Mouse (Mus musculus) gastrocnemius, adult 8-10 months (tissue): ENCODE measurements at regions not wholly inside any gene's neighbourhood (a gene's known extent, or its start where the extent isn't known, plus 50 kb on each side); places are given as distances from the start of the nearest gene placed in this dataset.

Source experiments
- DNase-seq, 2 experiments: peaks; one replicate each; pipeline ENCODE4 v3.0.0; 2022; ENCODE audit warnings: low spot score in 2 of 2

DNA sequence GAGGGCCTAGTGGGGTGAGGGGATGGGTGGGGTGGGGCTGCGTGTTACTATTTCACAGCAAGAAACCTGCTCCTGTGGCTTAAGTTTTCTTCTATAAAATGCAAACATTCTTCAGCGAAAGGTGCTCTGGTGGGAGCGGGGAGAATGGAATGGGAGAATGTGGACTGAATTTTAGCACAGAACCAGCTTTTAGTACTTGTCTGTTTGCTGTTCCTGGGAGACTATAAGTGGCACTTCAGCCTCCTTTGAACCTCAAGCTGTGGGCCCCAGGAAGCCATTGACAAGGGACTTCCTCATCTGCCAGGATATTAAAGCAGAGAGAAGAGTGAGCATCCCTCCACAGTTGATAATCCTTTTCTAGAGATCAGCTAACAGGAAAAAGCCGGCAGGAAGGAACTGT, 580.2 kb downstream of the Zfp706 start:
- no peak for DNase-seq

GRCm38 (mm10) chr15:36425902-36426301, 581.7 kb downstream of the Zfp706 start:
- DNase-seq = no peak

GRCm38 (mm10) chr15:36424047-36424446, 583.5 kb downstream of the Zfp706 start:
- no peak for DNase-seq

DNA sequence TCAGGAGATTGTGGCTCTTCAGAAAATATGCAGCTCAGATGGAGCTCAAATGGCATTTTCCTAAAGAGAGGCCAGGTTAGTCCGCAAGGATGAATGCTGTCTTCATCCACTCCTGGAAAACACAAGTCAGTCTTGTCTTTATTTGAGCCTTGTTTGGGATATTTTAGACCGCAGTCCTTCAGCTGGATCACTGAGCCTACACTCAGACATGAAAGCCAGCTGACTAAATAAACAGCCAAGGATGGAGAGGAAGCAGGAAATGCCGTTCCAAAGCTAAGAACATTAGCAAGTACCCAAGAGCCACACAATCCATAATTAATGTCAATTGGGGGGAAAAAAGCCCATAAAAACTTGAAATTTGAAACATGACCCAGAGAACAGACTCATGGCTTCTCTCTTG, 584.8 kb downstream of the Zfp706 start:
- DNase-seq = no peak

GRCm38 (mm10) chr15:36419943-36420480, 587.6 kb downstream of the Zfp706 start:
- no peak for DNase-seq

- DNase-seq = no peak
These were observed 590.1 kb downstream of the Zfp706 start for GRCm38 (mm10) chr15:36417426-36417825.

DNA sequence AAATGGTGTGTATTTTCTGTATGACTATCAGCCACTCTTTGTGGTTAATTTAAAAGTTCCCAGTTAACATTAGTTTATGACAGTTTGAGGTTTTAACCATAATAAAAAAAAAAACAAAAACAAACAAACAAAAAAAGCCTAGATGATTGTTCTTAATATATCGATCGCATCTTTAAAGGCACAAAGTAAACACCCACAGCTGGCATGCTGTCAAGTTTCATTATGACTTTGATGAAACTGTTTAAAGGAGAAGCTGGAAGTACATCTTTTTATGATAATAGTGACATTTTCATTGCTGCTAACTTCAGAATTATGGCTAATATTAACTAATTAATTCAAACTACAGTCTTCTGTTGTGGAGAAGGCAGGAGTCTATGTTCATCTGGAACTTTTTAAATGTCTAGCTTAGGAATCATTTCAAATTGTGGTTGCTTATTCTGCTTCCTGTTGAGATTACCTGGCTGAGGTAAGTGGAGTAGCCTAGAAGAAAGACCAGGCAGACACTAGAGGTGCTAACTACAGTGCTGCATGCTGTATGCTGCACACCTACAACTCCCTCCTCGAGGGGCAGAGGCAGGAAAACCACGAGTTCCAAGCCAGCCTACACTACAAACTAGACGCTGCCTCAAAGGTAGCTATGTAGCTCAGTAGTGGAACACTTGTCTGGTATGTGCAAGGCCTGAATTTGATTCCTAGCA, 591.9 kb downstream of the Zfp706 start:
- no peak for DNase-seq

DNA sequence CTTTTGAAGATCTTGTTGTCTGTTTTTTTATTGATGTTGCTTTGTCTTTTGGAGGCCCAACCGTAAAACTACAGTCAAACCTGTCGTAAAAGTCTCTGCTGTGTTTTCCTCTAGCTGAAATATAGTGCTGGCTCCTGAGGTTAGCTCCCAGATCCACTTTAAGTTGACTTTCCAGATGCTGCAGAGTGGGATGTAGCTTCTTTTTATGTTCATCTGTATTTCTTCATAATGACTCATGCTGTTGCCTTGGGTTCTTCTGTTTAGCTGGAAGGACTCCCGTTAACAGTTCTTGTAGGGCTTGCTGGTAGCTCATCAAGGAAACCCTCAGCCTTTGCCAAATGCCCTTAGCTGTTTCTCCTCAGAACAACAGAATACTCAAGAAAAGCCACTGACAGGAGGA, 595.6 kb downstream of the Zfp706 start:
- no peak for DNase-seq

GRCm38 (mm10) chr15:36405446-36405845, 602.1 kb downstream of the Zfp706 start:
- DNase-seq = no peak

- DNase-seq = no peak
These were observed 604.0 kb downstream of the Zfp706 start for GRCm38 (mm10) chr15:36403336-36404119.

- DNase-seq = no peak
These were observed 605.5 kb downstream of the Zfp706 start for GRCm38 (mm10) chr15:36402051-36402450.

DNA sequence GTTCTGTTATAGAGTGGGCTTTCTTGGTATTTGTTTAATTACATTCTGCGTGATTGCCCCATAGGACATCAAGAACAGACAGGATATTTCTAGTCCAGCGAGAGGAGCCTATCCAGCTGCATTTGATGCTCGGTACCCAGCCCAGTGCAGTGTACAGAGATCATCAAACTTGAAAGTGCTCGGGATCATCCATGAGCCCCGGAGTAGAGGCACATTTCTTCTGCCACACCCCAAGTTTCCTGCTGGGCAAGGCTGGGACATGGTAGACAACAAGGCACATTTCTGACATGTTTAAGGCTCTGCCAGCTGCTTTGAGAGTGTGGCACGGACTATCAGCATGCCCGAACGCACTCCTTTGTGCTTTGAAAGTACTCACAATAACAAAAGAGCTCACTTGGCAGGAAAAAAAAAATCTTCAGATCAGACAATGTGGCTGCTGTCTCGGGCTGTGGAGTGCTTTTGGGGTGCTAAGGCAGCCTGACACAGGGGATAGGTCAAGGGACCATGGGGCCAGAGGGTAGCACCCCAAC, 607.2 kb downstream of the Zfp706 start:
- DNase-seq = no peak

GRCm38 (mm10) chr15:36399355-36400012, 608.1 kb downstream of the Zfp706 start:
- no peak for DNase-seq

GRCm38 (mm10) chr15:36398099-36398982, 609.2 kb downstream of the Zfp706 start:
- no peak for DNase-seq

DNA sequence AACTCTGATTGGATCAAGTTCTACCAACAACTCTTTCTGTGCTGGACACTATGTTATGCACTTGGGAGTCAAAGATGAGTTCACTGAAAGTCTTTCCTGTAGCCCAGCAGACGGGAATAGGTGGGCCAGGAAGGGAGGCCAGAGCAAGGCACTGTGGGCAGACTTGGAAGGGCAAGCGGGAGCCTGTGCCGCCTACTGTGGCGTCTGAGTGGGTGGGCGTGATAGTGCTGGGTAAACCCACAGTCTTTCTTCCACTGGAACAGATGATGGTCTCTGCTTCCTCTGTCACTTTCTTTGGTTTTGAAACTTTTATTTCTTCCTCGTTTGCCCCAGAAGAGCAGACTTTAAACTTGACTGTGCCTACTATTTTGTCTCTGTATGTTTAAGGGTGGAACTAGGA, 610.8 kb downstream of the Zfp706 start:
- no peak for DNase-seq

DNA sequence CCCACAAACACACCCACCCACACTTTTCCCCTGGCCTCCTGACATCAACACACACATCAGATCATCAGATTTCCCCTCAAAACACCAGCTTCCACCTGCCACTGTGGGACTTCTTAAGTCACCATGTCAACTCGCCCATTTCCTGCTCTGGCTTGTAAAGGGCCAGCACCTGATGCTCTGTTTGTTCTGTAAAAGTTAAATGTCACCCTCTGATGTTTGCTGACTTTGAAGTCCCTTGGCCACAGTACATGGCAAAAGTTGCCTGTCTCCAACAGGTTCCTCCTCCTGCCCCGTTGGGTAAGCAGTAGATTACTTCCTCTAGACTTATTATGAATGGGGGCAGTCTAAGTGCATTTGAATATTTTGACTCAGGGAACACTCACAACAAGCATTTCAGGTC, 611.3 kb downstream of the Zfp706 start:
- no peak for DNase-seq

- no peak for DNase-seq
These were observed 611.9 kb downstream of the Zfp706 start for GRCm38 (mm10) chr15:36395672-36396050.

GRCm38 (mm10) chr15:36394914-36395671, 612.5 kb downstream of the Zfp706 start:
- no peak for DNase-seq

GRCm38 (mm10) chr15:36389775-36390174, 617.8 kb downstream of the Zfp706 start:
- no peak for DNase-seq

DNA sequence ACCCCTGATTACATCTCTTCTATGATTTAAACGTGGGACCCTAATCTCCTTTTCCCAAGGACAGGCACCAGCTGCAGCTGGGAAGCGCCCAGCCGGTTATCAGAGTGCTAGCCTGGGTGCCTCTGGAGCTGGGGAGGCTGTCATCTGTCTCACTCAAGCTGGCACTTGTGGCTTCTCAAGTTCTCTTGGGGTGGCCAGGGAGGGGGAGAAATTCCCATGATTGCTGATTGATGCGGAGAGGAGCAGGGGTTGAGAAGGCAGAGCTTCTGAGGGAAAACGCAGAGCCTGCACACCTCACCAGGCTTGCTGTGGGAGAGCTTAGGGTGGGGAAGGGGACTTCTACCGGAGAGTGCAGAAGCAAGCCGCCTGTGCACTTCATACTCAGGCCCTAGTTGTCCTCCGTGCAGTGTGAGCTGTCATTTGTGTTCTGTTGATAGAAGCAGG, 626.3 kb downstream of the Zfp706 start:
- DNase-seq = no peak
